Mouse (Mus musculus) lung, postnatal 36 days (tissue): ENCODE data around the gene Fam163b.

Experiments
- DNase-seq: peaks from one replicate; pipeline ENCODE4 v3.0.0; 2022; ENCODE audit warnings: mixed read lengths

Fam163b gene

GRCm38 (mm10) chr2:27085801-27086200, 56.5 kb downstream of the Fam163b start:
- no peak for DNase-seq

GRCm38 (mm10) chr2:27084963-27085362, 57.3 kb downstream of the Fam163b start:
- DNase-seq, result no peak

GRCm38 (mm10) chr2:27083761-27084475, 58.4 kb downstream of the Fam163b start:
- DNase-seq, result peak; percentile 45

DNA sequence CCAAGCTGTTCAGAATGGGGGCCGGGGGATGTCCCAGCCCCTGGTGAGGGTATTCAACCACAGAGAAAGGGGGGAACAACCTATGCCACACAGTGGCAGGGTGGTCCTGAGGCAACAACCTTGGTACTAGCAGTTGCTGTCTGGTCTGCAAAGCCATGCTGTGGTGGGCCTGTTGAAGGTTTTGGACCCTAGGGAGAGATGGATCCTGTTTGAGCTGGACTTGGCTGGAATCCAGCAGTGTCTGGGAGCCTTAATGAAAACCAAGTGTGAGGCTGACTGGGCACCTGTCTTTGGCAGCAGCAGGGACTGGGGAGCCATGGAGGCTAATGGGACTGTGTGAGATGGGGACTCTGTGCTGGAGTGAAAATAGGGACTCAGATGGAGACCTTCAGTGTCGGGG, 62.6 kb downstream of the Fam163b start:
- peak; percentile 54 for DNase-seq

DNA sequence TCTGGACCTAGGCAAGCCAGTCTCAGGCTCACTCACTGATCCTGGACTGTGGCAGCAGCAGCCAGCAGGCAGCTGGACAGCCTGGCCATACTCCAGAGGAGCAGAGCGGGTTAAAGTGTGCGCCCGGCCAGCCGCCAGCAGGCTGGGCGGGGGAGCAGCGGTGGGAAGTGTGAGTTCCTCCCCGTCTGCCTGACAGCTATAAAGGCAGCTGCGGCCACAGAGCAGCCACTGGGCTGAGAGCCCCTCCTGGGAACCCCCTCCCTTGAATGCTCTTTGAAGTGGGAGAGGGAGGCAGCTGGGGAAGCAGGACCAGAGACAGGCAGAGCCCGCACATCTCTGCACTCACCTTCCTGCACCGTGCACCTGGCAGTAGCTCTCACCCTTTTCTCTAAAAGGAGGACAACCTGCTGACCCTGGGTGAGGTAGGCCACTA, 63.1 kb downstream of the Fam163b start, which contains the start of gene Adamtsl2:
TSS of gene Adamtsl2 (plus strand) at position 228 of the 433 bp plus-strand sequence.
- peak; percentile 79 for DNase-seq

DNA sequence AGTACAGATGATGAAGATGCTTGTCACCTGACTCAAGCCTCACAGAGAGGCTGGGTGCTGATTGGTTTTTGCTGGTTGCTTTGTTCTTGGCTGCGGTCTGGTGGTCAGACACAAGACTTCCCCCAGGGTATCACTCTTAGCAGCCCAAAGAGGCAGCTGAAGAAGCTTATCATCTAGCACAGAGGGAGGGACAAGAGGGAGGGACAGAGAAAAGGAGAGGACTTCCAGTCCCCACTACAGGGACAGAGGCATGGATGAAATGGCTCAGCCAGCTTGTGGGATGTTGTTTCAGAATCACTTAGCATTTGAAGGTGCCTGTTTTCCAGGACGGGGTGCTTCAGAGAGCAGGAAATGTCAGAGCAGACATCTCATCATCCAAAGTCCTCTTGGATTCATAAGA, 64.0 kb downstream of the Fam163b start:
- DNase-seq, result no peak

GRCm38 (mm10) chr2:27077655-27078244, 64.5 kb downstream of the Fam163b start:
- no peak for DNase-seq

GRCm38 (mm10) chr2:27075485-27075884, 66.8 kb downstream of the Fam163b start:
- peak; percentile 80 for DNase-seq

DNA sequence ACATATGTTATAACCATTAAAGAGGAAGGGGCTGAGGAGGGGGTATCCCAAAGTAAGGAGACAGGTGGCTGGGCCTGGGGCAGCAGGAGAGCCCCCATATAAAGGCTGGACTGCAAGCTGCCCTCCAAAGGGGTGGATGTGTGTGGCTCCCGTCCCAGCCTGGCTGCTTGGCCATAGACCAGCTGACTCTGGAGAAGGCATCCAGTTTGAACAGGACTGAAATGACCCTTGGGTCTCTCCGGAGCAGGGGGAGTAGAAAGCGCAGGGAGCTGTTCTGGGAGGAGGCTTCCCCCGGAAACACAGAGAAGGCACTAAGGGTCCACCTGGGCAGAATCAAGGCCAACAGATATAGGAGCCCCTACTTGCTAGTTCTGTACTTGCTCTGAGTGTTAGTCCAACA, 67.5 kb downstream of the Fam163b start:
- no peak for DNase-seq

DNA sequence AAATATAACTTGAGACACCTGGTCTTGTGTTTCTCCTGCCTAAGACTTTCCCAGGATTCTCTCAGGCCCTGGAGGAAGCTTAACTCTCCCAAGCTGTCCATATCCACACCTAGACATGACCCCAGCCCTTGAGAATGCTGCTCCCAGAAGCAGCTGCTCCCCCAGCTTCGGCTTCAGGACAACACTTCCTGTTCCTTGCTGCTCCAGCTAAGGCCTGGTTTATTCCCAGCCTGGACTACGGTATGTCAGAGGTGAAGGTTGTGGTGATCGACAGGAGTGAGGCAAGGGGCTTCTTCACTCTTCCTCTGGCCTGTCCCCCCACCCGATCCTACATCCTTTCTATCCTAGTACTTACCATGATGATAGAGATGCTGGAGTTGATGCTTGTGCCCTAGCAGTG, 68.9 kb downstream of the Fam163b start:
- DNase-seq, result no peak

DNA sequence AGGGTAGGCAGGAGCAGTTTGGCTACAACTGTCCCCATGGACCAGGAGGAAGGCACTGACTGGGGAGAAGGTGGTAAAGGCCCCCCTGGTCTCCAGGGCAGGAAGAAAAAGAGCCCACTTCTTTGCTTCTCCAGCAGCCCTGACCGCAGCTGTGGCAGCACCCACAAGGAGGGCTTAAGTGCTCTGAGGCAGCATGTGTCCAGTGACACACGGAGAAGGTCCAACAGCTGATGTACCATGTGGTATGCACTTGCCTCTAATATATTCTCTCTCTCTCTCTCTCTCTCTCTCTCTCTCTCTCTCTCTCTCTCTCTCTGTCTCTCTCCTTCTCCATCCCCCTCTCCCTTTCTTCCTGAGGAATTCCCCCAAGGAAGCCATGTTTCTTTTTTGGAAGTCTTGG, 70.3 kb downstream of the Fam163b start, which contains the start of gene Mymk:
TSS of gene Mymk (minus strand) at position 202 of the 400 bp plus-strand sequence.
- no peak for DNase-seq

DNA sequence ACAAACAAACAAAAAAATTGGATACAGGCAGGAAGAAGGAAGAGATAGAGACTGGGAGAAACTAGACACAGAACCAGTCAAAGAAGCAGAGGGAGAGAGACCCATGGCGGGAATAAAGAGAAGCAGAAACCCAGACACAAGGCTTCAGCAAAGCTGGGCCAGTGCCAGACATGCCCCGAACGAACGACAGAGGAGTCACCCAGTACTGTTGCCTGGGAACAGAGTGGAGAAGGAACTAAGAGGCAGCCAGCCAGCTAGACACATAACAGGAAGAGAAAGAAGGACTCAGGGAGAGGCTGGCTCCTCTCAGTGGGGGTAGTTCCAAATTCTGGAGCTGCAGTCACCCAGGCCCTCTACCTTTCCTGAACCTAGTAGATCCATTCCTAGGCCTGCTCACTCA, 71.2 kb downstream of the Fam163b start:
- peak; percentile 84 for DNase-seq

- no peak for DNase-seq
Measured at GRCm38 (mm10) chr2:27070247-27070813, 72.0 kb downstream of the Fam163b start.

GRCm38 (mm10) chr2:27069646-27070045, 72.6 kb downstream of the Fam163b start:
- no peak for DNase-seq

GRCm38 (mm10) chr2:27067996-27068395, 74.3 kb downstream of the Fam163b start:
- DNase-seq, result no peak

DNA sequence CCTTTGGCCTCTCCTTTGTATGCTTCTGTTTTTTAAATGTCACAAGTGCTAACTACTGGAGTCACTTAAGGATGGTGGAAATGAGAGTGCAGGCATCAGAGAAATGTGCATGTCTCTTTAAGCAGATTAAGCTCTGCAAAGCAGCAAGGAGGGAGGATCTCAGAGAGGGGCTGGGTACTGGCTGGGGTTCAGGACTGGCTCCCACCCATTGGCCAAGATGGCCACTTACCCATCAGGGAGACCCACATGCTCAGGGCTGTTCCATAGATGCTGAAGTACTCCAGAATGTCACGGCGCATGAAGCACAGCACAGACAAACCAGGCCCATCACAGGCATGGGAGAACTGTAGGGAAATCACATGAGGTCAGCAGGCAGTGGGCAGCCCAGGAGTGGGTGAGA, 75.2 kb downstream of the Fam163b start:
- DNase-seq, result no peak
